Mouse (Mus musculus): Measurements from ENCODE around the gene Fgfr2.

GRCm38 (mm10) chr7:131687324-131687723 is 1435.8 kb downstream of the Fgfr2 start:
- no peak for TF ChIP-seq POLR2A (IDR thresholded peaks at IDR 0.05; ENCODE audit: low read depth, low read length)
- no peak for TF ChIP-seq CTCF (conservative IDR thresholded peaks at IDR 0.05; ENCODE audit: insufficient read depth, insufficient read length, low read depth, low read length)

Measured in kidney, adult 2 months (tissue).